Mouse (Mus musculus): ENCODE results near the gene Otud7b.
A peak's percentile ranks its signal among the peaks of the same experiment; 100 is the strongest.

Otud7b gene

DNA sequence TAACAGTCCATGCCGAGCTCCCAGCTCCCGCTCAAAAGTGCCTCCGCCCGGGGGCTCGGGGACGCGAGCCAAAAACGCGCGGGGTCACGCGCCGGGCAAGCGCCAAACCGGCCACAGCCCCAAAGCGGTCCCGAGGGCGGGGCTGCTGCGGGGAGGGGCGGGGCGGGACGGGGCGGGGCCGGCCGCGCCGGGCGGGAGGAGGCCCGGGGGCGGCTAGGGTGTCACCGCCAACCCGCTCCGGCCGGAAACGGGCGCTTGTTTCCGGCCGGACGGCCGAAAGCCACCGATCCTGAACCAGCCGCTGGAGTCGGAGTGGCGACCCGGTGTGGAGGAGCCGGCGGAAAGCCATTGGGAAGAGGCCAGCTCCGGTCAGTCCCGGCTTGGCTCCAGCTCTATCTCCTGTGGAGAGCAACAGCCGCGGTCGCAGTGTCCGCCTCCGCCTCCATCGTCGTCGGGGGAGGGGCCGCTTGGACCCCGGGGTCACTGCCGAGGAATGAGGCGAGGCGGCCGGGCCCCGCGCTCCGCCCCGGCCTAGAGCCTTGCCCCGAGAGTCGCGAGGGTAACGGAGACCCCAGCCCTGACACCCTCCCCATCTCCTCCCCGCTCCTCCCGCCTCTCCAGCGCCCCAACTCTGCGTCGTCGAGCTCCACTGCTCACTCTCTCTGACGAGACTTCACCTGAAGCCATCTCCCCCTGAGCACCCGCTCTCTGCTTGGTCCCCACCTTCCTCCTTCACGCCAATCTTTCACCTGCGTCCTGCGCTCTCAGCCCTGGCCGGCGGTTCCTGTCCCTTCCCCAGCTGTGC lies at the start of gene Otud7b:
TSS of gene Otud7b (plus strand) at position 267 of the 805 bp plus-strand sequence.
- peak; percentile 71 for DNase-seq

DNA sequence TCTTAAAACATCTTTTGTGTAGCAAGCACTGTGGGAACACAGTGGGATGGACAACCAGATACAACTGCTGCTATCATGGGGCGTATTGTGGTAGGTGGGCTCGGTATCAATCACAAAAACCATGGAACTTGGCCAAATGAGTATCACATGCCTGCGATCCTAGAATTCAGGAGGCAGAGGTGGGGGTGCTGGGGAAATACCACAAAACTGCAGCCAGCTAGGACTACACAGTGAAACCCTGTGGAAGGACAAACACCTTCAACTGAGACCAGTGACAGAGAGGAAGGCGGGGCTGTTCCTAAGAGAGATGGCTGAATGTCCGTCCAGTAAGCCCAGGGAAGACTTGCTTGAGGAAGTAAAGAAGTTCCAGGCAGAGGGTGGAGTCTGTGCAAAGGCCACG lies 49.0 kb upstream of the Otud7b start:
- no peak for DNase-seq

DNA sequence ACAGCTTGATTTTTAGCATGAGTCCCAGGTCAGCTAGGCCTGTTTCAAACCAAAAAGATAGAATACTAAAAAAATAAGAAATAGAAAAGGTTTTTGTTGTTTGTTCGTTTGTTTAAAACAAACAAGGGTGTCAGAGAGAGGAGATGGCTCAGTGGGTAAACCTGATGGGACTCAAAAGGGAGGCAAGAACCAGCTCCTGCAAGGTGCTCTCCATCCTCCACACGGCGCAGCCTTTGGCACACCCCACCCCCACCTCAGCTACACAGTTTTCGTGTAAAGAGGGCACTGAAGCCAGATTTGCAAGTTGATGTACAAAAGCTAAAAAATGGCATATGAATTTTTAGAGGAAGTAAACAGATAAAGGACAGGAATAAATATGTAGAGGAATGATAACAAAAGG lies 48.3 kb upstream of the Otud7b start:
- DNase-seq: no peak

DNA sequence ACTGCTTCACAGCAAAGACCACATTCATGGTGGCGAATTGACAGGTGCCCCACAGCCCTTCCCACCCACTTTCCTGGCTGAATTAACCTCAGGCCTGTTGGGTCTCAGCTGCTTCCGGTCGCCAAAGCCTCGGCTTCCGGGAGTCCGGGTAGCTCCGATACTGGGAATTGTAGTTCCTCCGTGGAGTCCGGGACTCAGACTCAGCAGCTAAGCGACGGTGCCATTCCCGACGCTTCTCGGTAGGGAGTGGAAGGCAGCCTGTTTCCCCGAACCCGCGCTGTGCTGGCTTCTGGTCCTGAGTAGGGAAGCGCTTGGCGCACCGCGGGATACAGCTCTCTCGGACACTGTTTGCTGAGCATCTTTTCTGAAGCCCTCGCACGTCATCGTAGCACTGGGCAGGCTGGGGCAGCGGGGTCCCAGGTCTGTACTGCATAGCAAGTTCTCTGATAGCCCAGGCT lies 46.6 kb upstream of the Otud7b start:
- peak; percentile 83 for DNase-seq

DNA sequence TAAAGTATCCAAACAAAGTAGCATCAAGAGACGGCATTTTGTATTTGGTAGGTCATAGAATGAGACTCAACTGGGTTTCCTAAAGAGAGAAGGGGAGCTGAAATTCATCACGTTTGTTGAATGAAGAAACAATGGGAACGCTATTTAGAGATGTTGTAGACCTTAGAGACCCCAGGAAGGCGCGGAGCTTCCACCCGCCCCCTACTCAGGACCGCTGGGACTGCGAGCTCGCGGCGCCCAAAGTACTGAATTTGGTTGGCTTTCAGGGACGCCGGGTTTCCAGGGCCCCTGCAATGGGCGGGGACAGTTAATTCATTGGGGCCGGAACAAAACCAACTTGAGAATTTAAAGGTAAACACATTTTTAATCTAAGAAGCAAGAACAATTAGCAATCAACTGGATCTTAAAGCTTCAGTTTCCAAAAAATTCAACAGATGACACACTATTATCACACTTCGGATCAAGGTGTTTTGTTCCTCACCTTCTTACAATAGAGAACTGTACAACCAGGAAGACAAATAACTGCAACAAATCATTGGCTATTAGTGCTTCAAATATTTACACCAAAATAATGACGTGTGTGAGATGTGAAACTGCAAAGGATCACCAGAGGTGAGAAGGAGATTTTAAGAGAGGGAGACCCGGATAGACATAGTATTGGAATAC lies 46.0 kb upstream of the Otud7b start, which contains the start of gene Vps45:
TSS of gene Vps45 (minus strand) at position 236 of the 666 bp plus-strand sequence.
- peak; percentile 75 for DNase-seq

DNA sequence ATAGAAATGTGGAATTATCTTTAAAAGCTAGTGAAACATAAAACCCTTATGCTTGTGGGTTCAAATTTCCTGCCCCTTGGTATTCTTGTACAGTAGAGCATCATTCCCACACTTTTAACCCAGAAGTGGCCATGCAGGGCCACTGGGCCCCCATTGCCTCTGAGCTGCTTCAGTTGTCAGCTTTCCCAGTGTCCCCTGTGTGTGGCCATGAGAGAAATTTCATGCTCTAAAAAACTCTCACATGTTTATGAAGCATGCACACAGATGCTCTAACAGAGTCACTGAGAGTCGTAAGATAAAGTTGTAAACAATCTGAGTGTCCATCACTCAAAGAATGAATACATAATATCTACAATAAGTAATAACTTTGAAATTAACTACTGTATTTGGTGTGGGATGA lies 44.2 kb upstream of the Otud7b start:
- no peak for DNase-seq

DNA sequence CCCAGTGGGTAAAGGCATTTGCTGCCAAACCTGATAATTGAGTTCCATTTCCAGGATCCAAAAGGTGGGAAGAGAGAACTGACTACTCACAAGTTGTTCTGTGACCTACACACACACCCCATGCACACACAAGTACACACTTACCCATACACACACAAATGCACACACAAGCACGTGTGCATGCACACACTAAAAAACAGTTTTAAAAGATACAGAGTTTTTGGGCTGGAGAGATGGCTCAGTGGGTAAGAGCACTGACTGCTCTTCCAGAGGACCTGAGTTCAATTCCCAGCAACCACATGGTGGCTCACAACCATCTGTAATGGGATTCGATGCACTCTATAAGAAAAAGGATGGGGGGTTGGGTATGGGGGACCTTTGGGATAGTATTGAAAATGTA lies 41.0 kb upstream of the Otud7b start:
- DNase-seq: no peak

DNA sequence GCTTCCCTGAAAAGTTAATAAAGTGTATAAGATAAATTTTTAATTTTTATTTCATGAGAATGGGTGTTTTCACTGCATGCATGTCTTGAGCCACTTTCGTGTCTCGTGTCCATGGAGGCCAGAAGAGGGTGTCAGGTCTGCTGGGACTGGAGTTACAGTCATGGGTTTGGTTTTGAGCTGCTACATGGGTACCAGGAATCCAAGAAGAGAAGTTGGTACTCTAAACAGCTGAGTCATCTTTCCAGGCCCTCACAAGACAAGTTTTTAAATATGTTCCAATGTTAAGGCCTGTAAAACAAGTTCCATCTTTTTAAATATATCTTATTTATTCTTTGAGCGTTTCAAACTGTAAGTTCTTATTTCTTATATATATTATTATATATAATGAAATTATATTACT lies 40.1 kb upstream of the Otud7b start:
- DNase-seq: no peak

DNA sequence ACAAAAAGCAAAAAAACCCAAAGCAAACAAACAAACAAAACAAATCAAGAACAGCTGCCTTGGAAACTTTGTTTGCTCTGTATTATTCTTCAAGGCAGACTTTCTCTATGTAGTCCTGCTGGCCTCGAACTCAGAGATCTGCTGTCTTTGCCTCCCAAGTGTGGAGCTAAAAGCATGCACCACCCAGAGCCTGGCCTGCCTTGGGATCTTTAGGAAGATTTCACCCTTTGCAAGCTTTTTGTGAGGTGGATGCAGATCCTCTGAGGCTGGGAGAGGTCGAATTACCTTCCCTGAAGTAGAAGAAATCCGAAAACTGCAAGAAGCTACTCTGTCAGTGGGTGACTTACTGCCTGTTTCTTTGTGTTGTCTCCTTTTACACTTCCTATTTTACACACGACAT lies 39.2 kb upstream of the Otud7b start:
- DNase-seq: no peak

DNA sequence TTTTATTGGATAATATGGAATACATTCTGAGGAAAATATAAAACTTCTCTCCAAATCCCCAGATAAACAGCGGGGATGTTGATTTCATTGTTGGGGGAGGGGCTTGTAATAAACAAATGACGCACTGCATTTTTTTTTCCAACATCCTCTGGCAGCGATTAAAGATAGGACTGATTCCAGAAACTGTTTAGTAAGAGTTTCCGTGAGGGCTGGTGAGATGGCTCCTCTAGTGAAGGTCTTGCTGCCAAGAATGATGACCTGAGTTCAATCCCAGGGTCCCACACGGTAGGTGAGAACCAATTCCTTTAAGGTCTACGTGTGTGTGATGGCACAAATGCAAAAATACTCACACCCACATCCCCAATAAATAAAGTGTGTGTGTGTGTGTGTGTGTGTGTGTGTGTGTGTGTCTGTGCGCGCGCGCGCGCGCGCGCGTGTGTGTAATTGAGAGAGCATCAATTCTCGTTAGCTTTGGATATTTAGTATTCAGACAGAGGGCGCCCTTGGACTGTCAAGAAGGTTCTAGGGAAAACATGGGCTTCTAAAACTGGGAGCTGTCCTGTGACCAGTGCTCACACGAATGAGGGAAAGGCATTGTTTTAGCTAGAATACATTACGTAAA lies 38.5 kb upstream of the Otud7b start:
- DNase-seq: peak; percentile 26

DNA sequence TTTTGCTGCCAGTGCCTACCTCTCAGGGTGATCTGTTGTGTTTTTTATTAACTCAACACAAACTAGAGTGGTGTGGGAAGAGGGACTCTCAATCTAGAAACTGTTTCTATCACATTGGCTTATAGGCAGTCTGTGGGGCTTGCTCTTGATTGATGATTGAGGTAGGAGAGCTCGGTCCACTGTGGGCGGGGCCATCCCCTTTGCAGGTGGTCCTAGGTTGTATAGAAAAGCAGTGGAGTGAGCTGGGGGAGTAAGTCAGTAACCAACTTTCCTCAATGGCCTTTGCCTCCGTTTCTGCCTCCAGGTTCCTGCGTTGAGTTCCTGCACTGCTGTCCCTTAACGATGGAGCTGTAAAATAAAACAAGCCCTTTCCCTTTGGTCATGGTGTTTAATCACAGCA lies 37.6 kb upstream of the Otud7b start:
- no peak for DNase-seq

DNA sequence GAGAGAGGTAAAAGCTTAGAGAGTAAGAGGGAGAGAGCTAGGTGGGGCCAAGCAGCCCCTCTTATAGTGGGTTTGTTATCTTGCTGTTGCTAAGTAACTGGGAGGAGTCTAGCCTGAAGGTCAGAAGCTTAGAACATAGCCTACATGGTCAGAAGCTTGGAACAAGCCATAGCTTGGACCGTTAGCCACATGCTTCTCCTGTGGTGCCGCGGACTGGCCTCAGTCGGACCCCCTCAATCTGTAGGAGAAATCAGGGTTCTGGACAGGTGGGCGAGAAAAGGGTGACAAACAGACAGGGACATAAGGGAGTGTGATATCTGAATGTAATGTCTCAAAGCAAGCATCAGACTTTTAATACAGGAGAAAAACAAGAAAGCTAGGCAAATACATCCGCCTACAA lies 35.3 kb upstream of the Otud7b start:
- no peak for DNase-seq

DNA sequence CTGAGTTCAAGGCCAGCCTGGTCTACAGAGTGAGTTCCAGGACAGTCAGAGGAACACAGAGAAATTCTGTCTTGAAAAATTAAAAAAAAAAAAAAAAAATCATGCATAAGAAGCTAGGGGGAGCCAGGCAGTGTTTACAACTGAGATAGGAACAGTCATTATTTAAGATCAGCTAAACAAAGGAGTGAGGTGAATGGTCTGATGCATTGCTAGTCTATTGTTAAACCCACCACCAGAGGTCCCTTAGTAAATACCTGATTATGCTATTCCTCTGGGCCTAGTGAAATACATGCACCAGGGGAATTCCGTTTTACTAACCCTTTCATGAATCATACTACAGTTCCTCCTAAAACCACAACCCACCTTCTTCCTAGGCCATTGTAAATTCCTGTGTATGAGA lies 34.8 kb upstream of the Otud7b start:
- no peak for DNase-seq

DNA sequence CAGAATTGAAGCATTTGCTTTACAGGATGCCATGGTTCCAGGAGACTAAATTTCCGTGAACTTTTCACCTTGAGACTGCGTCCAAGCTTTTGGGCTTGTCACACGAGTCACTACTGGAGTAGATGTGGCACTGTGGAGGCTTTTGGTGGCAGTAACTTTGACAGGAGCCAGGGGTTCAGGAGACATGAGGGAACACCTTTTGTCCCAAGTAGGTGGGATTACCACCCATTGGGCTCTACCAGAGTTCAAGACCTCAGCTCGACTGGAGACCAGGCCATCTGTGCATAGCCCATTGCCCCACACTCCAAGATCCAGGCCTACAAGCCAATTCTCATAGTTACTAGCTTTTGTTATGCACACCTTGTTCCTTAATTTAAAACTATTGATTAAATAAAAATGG lies 34.1 kb upstream of the Otud7b start:
- DNase-seq: no peak

DNA sequence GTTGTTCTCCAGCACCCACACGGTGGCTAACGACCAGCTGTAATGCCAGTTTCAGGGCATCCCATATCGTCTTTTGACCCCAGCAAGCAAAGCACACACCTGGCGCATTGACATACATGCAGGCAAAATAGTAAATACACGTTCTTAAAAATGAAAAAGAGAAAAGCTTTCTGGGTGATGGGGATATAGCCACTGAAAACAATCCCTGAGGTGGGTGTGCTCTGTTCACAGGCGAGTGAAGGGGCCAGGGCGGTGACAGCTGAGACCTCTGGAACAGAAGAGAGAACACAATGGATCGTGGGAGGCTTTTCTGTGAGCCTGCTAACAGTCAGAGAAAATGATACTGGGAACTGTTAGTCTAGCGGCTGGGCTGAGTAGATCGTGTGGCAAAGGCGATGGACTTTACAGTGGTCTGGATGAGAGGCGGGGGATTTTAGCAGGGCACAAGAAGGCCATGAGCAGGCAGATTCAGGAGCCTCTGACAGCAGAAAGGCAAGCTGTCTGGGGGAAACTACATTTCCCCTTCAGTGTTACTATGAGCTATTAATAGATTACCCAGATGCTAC lies 31.3 kb upstream of the Otud7b start:
- DNase-seq: no peak

DNA sequence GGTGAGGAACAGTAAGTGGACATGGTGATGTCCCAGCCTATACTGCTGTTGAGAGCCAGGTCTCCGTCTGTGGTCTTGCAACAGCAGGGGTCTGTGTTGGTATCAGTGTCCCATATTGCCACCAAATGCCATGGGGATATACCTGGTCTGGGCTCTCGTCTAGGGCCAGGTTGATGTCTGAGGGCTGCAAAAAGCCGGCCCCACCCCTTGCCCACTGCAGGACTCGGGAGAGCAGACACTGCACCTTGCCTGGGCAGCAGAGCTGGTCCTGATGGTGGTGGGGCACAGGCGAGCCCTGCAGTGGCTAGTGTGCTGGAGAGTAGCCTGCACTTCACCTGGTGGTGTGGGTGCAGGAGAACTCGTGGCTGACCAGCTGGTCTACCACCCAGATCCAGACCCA lies 26.3 kb upstream of the Otud7b start:
- DNase-seq: no peak

DNA sequence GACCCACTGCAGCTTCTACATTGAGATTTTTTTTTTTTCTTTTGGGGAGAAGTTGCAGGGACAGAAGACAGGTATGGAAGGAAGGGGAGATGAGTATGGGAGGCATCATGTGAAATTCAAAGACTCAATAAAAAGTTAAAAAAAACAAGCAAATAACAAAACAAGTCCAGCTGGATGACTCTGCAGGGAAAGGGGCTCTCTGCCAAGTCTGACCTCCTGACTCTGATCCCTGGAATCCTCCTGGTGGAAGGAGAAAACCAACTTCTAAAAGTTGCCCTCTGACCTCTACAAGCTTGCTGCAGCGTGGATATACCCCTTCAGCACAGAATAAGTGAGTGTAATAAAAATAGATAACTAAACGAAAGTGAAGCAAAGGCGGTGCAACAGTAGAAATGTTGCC lies 25.6 kb upstream of the Otud7b start:
- DNase-seq: no peak

DNA sequence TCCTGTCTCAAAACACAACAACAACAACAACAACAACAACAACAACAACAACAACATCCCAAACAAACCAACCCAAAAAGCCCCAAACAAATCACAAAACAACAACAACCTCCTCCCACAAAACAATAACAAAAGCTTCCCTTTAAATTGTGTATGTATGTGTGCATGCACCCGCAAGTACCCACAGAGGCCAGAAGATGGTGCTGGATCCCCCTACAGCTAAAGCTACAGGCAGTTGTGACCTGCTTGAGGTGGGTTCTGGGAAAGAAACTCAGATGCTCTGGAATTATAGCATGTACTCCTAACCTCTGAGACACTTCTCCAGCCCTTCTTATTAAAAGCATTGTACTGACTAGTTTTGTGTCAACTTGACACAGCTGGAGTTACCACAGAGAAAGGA lies 23.3 kb upstream of the Otud7b start:
- peak; percentile 40 for DNase-seq

DNA sequence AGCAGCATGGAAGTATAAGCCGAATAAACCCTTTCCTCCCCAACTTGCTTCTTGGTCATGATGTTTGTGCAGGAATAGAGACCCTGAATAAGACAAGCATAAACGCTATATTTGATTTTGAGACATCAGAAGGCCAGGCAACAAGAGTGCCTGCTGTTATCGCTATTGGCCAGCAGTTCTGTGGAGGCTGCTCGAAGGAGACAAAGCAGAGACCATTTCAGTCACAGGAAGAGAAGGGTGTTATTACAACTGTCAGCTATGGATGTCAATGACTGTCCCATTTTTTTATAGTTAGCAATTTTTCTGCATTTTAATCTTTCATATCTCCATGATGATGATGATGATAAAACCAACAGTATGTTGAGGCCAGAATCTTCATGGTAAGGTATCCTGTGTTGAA lies 22.7 kb upstream of the Otud7b start:
- no peak for DNase-seq

DNA sequence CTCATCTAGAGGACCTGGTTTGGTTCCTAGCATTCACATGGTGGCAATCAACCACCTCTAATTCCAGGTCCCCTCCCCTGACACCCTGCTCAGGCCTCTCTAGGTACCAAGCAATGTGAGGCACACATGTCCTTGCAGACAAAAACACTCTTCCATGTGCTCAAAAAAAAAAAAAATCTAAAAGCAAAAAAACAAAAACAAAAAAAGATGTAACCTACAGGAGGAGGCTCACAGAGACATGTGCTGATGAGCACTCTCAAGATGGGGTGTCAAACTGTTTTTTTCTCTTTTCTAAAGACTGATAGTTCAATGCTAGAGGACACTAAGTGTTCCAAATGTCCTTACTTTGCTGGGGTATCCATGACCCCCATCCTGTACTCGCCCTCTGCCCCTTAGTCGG lies 22.2 kb upstream of the Otud7b start:
- DNase-seq: no peak

DNA sequence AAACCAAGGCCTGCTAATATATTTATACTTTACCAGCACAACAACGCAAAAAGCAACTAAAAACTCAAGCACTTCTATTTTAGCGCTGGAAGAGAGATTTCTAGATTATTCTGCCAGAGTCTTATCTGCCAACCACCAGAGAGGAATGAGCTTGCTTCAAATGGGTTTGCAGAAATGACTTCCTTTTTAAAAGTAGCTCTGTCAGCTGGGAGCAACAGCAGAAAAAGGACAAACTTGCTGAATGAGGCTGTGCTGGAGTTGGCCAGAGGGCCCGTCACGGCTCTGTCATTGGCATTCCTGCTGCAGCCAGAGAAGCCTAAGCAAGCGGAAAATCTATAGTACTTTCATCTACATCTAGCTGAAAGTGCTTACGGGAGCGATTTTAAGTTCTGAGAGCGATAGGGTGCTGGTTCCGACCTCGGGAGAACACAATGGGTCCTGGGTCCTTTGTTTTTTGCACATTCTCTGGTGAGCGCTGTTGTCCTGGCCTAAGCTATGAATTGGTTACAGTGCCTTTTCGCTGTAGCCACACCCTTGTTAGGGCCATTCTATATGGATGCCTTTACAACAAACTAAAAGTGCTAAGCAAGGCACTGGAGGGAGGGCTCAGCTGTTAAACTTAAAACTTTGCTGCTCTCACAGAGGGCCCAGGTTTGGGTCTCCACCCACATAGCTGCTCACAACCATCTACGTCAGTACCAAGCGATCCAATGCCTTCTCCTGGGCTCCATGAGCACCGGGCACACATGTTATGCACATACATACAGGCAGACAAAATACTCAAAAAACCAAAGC lies 21.4 kb upstream of the Otud7b start:
- DNase-seq: no peak

DNA sequence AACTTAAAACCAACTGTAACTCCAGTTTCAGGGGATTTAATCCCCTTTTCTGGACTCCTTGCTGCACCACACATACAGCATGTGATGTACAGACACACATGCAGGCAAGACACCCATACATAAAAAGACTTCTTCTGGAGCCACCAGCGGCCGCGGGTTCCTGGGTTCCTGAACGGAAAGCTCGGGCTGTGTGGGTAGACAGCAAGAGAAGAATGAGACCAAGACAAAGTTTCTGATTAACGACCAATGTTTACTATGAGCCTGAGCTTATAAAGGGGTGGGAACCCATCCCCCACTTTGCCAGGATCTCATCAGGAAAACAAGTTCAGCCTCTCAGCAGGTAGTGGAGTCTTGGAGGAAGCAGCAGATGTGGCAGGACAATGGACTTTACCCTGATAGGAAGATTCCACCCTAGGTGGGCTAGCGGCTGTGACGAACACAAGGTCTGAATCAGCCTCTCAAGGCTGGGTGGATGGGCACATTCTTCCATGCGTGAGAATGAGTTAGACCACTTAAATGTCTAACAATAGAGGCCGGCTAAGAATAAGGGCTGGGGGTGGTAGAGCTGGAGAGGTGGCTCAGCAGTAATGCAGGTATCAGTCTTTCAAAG lies 20.1 kb upstream of the Otud7b start:
- no peak for DNase-seq
